Mouse (Mus musculus): Measurements from ENCODE around the gene Gm10721.
"Not testable (repeated sequence)": the region's sequence is repeated elsewhere in the genome, so short reads cannot be mapped to it uniquely, and the experiment has no call there.

The Gm10721 gene

DNA sequence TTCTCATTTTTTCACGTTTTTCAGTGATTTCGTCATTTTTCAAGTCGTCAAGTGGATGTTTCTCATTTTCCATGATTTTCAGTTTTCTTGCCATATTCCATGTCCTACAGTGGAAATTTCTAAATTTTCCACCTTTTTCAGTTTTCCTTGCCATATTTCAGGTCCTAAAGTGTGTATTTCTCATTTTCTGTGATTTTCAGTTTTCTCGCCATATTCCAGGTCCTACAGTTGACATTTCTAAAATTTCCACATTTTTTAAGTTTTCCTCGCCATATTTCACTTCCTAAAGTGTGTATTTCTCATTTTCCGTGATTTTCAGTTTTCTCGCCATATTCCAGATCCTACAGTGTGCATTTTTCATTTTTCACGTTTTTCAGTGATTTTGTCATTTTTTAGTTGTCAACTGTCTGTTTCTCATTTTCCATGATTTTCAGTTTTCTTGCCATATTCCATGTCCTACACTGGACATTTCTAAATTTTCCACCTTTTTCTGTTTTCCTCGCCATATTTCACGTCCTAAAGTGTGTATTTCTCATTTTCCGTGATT is at the start of gene Gm10721:
Gm10721 (plus strand) TSS at position 408 of the 547 bp plus-strand sequence.
- not testable (repeated sequence) for DNase-seq

- peak; percentile 2 for DNase-seq
These were observed 12.4 kb upstream of the Gm10721 start, which contains the start of gene Gm10722 for GRCm38 (mm10) chr9:3000445-3000972. Gene Gm10722 (plus strand): TSS chr9:3000922.

DNA sequence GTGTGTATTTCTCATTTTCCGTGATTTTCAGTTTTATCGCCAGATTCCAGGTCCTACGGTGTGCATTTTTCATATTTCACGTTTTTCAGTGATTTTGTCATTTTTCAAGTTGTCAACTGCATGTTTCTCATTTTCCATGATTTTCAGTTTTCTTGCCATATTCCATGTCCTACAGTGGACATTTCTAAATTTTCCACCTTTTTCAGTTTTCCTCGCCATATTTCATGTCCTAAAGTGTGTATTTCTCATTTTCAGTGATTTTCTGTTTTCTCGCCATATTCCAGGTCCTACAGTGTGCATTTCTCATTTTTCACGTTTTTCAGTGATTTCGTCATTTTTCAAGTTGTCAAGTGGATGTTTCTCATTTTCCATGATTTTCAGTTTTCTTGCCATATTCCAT is 11.9 kb upstream of the Gm10721 start:
- peak; percentile 10 for DNase-seq

DNA sequence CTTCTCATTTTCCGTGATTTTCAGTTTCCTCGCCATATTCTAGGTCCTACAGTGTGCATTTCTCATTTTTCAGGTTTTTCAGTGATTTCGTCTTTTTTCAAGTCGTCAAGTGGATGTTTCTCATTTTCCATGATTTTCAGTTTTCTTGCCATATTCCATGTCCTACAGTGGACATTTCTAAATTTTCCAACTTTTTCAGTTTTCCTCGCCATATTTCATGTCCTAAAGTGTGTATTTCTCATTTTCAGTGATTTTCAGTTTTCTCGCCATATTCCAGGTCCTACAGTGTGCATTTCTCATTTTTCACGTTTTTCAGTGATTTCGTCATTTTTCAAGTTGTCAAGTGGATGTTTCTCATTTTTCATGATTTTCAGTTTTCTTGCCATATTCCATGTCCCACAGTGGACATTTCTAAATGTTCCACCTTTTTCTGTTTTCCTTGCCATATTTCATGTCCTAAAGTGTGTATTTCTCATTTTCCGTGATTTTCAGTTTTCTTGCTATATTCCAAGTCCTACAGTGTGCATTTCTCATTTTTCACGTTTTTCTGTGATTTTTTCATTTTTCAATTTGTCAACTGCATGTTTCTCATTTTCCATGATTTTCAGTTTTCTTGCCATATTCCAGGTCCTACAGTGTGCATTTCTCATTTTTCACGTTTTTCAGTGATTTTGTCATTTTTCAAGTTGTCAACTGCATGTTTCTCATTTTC is 10.8 kb upstream of the Gm10721 start:
- peak; percentile 94 for DNase-seq

- DNase-seq, result not testable (repeated sequence)
These were observed 10.0 kb upstream of the Gm10721 start, which contains the start of gene Gm11168 for GRCm38 (mm10) chr9:3002794-3003396. Gene Gm11168 (plus strand): TSS chr9:3003346.

- DNase-seq, result not testable (repeated sequence)
These were observed 6.8 kb upstream of the Gm10721 start for GRCm38 (mm10) chr9:3006179-3006578.

DNA sequence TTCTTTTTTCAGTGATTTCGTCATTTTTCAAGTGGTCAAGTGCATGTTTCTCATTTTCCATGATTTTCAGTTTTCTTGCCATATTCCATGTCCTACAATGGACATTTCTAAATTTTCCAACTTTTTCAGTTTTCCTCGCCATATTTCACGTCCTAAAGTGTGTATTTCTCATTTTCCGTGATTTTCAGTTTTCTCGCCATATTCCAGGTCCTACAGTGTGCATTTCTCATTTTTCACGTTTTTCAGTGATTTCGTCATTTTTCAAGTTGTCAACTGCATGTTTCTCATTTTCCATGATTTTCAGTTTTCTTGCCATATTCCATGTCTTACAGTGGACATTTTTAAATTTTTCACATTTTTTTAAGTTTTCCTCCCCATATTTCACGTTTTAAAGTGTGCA is 6.3 kb upstream of the Gm10721 start:
- DNase-seq, result peak; percentile 90

- DNase-seq, result not testable (repeated sequence)
These were observed 5.7 kb upstream of the Gm10721 start for GRCm38 (mm10) chr9:3007272-3007671.

DNA sequence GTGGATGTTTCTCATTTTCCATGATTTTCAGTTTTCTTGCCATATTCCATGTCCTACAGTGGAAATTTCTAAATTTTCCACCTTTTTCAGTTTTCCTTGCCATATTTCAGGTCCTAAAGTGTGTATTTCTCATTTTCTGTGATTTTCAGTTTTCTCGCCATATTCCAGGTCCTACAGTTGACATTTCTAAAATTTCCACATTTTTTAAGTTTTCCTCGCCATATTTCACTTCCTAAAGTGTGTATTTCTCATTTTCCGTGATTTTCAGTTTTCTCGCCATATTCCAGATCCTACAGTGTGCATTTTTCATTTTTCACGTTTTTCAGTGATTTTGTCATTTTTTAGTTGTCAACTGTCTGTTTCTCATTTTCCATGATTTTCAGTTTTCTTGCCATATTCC is 3.6 kb upstream of the Gm10721 start:
- not testable (repeated sequence) for DNase-seq

- DNase-seq, result not testable (repeated sequence)
These were observed 802 bp upstream of the Gm10721 start for GRCm38 (mm10) chr9:3012054-3012621.

DNA sequence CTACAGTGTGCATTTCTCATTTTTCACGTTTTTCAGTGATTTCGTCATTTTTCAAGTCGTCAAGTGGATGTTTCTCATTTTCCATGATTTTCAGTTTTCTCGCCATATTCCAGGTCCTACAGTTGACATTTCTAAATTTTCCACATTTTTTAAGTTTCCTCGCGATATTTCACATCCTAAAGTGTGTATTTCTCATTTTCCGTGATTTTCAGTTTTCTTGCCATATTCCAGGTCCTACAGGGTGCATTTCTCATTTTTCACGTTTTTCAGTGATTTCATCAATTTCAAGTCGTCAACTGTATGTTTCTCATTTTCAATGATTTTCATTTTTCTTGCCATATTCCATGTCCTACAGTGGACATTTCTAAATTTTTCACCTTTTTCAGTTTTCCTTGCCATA is 2.4 kb downstream of the Gm10721 start, which contains the start of gene Gm10720:
Gm10720 (plus strand) TSS at position 301 of the 400 bp plus-strand sequence.
- not testable (repeated sequence) for DNase-seq

GRCm38 (mm10) chr9:3015896-3016295 is 3.0 kb downstream of the Gm10721 start:
- DNase-seq, result not testable (repeated sequence)

- not testable (repeated sequence) for DNase-seq
These were observed 4.2 kb downstream of the Gm10721 start, which contains the start of gene Gm10719 for GRCm38 (mm10) chr9:3017108-3017507. Gene Gm10719 (plus strand): TSS chr9:3017408.

DNA sequence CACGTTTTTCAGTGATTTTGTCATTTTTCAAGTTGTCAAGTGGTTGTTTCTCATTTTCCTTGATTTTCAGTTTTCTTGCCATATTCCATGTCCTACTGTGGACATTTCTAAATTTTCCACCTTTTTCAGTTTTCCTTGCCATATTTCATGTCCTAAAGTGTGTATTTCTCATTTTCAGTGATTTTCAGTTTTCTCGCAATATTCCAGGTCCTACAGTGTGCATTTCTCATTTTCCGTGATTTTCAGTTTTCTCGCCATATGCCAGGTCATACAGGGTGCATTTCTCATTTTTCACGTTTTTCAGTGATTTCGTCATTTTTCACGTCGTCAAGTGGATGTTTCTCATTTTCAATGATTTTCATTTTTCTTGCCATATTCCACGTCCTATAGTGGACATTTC is 6.0 kb downstream of the Gm10721 start:
- not testable (repeated sequence) for DNase-seq

GRCm38 (mm10) chr9:3019835-3020727 is 7.1 kb downstream of the Gm10721 start:
- peak; percentile 7 for DNase-seq

DNA sequence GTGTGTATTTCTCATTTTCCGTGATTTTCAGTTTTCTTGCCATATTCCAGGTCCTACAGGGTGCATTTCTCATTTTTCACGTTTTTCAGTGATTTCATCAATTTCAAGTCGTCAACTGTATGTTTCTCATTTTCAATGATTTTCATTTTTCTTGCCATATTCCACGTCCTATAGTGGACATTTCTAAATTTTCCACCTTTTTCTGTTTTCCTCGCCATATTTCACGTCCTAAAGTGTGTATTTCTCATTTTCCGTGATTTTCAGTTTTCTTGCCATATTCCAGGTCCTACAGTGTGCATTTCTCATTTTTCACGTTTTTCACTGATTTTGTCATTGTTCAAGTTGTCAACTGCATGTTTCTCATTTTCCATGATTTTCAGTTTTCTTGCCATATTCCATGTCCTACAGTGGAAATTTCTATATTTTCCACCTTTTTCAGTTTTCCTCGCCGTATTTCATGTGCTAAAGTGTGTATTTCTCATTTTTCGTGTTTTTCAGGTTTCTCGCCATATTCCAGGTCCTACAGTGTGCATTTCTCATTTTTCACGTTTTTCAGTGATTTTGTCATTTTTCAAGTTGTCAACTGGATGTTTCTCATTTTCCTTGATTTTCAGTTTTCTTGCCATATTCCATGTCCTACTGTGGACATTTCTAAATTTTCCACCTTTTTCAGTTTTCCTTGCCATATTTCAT is 9.5 kb downstream of the Gm10721 start:
- peak; percentile 57 for DNase-seq

DNA sequence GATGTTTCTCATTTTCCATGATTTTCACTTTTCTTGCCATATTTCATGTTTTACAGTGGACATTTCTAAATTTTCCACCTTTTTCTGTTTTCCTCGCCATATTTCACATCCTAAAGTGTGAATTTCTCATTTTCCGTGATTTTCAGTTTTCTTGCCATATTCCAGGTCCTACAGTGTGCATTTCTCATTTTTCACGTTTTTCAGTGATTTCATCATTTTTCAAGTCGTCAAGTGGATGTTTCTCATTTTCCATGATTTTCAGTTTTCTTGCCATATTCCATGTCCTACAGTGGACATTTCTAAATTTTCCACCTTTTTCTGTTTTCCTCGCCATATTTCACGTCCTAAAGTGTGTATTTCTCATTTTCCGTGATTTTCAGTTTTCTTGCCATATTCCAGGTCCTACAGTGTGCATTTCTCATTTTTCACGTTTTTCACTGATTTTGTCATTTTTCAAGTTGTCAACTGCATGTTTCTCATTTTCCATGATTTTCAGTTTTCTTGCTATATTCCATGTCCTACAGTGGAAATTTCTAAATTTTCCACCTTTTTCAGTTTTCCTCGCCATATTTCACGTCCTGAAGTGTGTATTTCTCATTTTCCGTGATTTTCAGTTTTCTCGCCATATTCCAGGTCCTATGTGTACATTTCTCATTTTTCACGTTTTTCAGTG is 10.5 kb downstream of the Gm10721 start, which contains the start of gene Gm10718:
Gm10718 (plus strand) TSS at position 236 of the 673 bp plus-strand sequence.
- peak; percentile 19 for DNase-seq

- peak; percentile 95 for DNase-seq
These were observed 11.2 kb downstream of the Gm10721 start for GRCm38 (mm10) chr9:3023985-3024648.

- DNase-seq, result peak; percentile 3
These were observed 12.1 kb downstream of the Gm10721 start, which contains the start of gene Gm10717 for GRCm38 (mm10) chr9:3024912-3025467. Gene Gm10717 (plus strand): TSS chr9:3025417.

- peak; percentile 33 for DNase-seq
These were observed 12.7 kb downstream of the Gm10721 start for GRCm38 (mm10) chr9:3025653-3026052.
